Mouse (Mus musculus): ENCODE measurements around the gene Dlgap3.

The Dlgap3 gene

DNA sequence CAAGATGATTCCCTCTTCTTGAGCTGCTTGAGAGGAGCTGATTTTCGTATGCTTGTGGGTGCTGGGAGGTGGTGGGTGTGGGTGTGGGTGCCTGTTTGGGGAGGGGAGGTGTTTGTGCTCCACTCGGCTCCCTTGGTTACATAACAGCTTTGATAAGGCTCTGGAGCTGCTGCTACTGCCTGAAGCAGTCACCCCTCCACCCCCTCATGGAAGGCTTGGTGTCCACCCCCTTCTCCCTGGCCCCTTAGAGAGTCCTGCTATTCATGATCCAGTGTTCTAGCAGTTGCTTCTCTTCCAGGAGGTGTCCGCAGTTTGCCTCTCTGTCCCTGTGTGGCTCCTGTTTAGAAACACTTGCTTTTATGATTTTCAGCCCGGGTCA, 5.9 kb downstream of the Dlgap3 start:
- DNase-seq: peak; percentile 85

DNA sequence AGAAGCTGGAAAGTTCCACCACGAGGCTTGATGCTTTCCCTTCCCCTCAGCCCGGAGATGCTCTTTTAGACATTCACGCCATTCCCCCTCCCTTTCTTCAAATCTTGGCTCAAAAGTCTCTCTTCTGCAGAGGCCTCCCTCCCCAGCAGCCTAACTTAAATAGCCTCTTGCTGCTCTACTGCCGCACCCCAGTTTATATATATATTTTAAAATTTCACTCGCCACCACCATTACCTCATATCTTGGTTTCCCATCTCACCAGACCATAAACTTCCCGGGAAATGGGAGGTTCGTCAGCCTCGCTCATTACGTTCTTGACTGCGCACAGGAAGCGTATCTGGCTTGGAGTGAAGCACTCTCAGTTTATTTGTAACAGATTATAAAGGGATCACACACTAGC, 9.0 kb downstream of the Dlgap3 start:
- peak; percentile 62 for DNase-seq

DNA sequence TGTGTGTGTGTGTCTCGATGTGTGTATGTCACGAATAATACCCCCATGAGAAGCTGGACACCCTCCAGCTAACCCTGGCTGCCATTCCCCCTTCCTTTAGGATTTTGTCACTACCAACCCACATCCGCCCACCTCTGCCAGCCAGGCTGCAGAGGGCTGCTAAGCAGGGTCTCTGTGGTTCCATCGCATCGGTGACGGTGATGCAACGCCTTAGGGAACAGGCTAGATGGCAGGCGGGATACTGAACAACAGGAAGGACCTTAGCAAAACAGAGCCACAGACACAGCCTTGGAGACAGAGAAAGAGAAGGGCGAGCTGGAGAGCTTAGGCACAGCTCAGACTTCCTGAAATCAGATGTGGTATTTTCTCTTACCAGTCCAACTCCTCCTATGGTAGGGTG, 9.7 kb downstream of the Dlgap3 start:
- peak; percentile 73 for DNase-seq

DNA sequence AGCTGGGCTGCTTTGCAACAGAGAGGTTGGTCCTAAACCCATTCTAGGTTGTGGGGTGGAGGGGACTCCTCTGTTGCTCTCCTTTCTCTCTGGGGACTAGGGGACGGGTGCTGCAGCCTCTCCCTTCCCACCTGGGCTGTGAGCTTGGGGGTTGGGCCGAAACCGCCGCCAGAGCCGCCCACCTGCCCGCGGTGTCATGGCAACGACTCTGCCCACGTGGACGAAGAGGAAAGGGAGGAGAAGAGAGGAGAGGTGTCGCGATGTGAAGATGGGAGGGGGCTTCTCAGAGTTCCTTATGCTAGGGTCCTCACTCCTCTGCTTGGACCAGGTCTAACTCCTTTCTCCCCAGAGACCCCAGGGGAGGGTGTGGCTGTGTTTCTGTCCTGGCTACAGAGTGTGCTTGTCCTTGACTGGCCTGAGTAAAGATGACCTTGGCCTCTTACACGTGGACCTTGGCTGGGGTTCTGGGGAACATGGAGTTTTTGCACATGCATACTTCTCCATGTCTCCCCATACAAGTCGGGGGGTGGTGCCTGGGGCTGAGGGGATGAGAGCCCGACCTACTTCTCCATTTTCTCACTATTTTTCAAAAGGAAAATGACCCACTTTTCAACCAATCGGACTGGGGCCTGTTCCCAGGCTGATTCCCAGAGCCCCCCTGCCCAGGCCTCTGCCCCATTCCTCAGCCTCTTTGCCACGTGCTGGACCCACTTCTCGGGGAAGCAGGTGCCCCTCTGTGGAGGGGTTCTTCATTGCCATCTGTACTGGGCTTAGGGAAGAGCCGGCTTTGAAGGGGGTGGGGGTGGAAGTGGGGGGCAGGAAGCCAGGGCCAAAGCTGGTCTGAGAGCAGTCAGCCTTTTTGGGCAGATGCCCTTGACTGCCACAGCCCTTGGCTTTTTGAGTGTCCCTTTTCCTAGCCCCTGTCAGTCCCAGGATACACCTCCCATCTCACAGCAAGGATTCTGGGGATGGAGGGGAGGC, 10.8 kb downstream of the Dlgap3 start:
- peak; percentile 77 for DNase-seq

DNA sequence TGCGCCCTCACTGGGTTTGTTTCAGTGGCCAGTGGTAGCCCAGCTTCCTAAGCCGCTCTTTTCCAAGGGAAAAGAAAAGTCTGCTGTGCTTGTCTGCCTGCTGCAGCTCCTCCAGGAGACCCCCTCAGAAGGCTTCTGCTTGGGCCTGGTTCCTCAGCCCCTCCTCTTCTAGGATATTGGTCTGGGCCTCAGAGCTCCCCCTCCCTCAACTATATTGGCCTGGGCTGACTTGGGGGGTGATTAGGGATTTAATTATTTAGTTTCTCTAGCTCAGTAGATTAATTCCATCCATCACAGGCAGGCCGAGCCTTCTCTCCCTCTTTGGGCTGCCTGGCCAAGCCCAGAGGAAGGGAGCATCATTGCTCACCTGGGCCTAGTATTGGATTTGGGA, 11.4 kb downstream of the Dlgap3 start:
- peak; percentile 1 for DNase-seq

DNA sequence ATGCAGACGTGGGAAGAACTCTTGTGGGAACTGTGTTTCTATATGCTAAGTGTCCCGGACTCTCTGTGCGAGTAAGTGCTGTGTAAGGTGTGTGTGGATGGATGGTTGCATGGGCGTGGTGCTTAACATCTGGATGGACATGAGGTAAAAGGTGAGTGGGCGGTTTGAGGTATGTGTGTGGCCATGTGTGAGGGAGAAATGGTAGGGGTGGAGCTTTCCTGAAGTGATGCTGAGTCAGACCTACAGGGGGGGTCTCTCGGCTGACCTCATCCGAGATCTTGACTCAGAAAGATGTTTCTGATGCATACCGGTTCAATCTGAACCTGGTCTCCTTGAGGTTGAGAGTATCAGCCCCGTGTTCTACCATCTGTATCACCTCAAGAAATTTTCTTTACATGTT, 12.0 kb downstream of the Dlgap3 start:
- peak; percentile 0 for DNase-seq

DNA sequence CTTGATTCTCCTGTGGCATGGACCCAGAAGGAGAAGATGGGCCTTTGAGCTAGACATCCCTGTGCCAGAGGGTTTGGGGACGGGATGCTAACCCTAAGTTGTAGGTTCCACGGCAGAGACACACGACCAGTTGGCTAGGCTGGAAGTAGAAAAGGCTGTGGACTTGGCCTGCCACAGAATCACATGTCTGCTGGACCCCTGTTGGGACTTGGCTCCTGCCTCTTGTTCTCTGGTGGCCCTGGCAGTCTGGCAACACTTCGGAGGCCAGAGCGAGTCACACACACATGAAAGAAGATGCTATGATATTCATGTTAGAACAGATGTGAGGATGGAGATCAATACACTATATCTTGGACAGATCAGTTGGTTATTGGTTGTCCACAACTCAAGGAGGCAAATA, 14.9 kb downstream of the Dlgap3 start:
- no peak for DNase-seq

DNA sequence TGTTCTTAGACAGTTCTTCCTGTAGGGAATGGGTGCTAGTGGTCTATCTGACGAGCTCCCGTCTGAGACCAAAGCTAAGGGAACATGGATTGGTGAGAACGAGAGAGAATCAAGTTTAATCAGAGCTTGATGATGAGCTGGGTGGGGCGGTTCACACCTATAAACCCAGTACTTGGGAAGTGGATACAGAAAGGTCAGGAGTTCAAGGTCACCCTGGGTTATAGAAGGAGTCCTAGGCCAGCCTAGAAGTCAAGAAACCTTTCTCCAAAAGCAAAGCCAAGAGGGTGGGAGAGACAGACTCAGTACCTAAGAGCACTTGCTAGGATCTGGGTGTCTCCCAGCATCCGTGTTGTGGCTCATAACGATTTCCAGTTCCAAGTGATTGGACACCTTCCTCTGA, 21.9 kb downstream of the Dlgap3 start:
- no peak for DNase-seq

DNA sequence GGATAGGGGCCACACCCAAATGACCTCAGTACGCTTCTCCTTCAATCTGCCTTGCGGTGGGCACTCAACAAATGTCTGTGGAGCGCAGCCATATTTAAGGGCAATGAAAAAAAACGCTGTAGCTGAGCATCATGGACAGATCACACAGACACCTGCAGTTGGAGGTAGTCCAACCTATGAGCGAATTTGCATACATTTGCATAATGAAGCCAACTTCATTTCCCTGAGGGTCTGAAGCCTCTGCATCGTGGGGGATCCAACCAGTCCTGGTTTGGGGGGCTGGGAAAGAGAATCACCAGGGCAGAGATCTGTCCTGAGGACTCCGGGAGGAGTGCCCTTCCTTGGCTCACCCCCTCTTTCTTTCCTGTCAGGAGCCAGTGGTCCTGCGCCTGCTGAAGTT, 23.7 kb downstream of the Dlgap3 start:
- DNase-seq: no peak

DNA sequence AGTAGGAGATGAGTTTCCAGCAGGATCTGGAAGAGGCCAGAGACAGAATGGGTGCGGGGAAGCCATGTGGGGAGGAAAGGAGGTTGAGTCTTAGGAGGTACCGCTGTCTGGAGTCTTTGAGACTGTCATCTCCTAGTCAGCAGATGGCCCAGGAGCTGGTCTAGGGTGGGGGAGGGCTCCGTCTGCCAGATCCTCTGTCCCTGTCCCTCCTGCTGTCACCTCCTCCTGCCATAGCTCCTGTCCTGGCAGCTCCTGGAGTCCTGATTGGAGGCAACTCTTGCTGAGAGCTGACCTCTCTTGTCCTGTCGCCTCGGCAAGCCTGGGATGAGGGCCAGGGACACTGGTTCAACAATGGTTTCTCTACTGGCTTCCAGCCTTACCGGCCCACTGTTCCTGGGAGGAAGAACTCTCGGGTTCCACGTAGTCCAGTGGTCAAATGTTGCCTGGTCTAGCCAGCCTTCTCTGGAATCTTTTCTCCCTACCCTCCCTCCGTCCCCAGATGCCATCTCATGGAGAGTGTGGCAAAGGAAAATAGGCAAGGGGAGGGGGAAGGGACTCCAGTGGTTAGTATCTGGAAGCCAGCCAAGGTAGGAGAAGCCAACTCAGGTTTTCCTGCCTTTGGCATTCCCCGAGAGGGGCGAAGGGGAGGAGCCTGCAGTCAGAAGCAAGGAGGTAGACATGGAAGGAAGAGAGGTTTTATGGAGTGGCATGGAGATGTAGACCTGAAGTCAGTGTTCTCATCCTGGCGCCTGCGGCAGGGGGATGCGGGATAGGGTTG, 24.6 kb downstream of the Dlgap3 start:
- no peak for DNase-seq

DNA sequence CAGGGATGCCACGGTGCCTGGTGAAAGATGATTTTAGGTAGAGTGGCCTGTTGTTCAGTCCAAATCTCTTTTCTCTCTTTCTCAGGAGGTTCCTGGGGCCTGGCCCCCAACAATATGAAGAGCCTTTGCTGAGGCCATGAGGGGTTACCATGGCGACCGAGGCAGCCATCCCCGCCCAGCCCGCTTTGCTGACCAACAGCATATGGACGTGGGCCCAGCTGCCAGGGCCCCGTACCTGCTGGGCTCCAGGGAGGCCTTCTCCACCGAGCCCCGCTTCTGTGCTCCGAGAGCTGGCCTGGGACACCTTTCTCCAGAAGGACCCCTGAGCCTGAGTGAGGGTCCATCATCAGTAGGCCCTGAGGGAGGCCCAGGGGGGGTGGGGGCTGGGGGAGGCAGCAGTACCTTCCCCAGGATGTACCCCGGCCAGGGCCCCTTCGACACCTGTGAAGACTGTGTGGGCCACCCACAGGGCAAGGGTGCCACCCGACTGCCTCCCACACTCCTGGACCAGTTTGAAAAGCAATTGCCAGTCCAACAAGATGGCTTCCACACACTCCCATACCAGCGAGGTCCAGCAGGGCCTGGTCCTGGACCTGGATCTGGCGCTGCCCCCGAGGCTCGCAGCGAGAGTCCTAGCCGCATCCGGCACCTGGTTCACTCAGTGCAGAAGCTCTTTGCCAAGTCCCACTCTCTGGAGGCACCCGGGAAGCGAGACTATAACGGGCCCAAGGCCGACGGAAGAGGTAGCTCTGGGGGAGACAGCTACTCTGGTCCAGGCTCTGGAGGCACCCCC, 25.7 kb downstream of the Dlgap3 start:
- DNase-seq: no peak

DNA sequence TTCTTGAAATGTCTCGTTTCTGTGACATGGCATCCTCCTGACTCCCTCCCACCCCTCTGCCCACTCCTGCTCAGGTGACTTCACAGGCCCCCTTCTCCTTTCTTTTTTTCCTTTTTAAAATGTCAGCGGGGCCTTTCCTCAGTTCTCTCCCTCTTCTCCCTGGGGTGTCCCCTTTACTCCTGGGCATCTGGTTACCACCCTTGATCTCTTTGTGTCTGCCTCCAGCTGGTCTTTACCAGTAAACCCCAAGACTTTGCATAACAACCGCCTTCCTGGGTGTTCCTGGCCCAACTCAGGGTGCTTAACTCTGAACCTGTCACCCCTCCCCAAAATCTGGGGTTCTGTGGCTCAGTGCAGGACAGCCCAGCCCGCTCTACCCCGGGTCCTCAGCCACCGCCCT, 29.6 kb downstream of the Dlgap3 start:
- no peak for DNase-seq

DNA sequence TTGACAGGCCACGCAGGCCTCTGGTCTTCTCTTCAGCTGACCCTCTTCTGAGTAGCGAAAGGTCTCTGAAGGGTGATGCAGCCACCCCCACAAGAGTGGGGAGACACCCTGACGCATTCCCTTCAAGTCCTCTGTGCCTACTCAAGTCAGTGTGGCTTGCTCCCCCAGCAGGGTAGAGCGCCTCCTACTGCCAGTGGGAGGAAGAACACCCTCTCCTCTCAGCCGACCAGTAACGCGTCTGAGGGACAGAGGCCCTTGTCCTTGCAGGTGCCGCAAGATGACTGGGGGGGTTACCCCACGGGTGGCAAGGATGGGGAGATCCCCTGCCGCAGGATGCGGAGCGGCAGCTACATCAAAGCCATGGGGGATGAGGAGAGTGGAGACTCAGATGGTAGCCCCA, 30.4 kb downstream of the Dlgap3 start:
- no peak for DNase-seq

DNA sequence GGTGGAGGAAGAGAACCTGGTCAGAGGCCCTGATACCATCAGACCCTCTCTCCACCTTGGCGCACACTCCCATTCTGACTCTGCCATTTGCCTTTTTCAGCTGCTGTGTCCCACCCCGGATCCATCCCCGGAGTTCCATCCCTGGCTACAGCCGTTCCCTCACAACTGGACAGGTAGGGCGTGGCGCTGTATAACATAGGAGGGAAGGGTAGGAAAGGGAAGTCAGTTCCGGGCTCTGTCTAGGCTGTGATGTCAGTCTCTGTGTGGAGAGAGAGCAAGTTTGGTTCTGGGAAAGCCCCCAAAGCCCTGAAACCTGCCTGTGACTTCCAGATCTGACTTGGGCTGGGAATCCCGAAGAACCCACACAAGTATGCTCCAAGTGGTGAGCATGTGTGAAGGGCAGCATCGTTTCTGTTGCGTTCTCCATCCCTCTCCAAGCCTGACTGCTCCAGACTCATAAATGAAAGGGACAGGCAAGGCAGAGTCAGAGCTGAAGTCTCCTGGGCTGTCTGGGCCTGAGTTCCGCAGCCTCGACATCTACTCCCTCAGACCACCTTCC, 31.2 kb downstream of the Dlgap3 start:
- DNase-seq: no peak

DNA sequence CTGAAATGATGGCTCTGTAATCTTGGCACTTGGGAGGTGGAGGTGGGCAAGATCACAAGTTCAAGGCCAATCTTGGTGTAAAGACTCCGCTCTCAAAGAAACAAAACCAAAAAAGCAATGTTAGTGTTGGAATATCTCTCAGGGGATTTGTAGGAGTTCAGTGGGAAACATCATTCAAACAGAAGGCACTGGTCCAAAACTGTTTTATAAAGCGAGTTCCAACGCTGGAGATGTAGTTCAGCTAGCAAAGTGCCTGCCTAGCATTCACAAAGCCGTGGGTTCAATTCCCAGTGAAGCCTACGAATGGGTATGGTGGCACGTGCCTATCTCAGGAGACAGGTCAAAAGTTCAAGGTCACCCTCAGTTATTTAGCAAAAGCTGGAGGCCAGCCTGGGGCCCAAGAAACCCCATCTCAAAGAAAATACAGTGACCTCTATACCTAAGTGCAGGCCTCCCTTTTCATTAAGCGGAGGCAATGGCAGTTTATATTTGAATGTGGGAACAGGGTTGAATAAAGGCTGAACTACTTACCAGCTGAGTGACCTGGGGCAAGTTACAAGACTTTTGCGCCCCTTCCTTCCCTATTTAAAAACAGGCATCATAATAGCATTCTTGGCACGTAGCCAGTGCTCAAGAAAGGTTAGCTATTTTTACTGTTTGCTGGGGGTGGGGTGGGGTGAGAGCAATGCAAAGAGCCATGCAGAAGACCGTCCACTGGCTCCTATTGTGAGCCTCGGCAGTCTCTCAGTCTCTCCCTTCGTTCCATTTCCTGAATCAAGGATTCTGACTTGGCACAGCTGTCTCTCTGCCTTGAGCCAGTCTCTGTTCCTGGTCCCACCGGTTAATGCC, 32.0 kb downstream of the Dlgap3 start:
- DNase-seq: no peak

DNA sequence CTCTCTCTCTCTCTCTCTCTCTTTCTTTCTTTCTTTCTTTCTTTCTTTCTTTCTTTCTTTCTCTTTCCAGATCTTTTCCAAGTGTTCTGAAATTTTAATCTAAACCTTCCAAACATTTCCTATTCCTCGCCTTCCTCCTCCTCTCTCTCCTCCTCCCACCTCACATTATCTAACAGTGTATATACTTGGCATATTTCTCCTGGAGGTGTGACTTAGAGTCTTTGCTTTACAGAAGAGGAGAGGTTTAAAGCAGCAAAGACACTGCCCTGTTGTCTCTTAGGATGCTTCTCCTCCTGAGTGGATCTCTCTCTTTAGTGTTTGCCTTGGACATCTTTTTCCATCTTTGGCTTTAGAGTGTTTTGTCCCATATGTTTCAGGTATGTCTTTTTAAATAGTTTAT, 34.1 kb downstream of the Dlgap3 start:
- no peak for DNase-seq

DNA sequence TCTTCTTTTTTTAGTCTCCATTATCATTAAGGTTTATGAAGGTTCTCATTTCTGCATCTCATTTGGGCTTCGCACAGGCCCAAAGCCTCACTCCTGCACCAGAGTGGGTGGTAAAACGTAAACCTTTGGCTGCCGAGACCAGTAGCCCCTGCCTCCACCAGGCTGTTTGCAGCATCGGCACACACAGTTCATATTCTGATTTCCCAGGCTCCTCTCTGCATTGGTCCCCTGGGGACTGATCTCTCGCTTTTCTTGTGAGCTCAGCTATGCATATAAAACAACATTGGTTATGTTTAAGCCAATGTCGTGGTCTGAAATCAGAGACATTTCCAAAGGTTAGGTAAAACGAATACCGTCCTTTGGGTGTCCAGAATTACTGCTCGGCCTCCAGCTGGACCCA, 42.3 kb downstream of the Dlgap3 start:
- DNase-seq: no peak

DNA sequence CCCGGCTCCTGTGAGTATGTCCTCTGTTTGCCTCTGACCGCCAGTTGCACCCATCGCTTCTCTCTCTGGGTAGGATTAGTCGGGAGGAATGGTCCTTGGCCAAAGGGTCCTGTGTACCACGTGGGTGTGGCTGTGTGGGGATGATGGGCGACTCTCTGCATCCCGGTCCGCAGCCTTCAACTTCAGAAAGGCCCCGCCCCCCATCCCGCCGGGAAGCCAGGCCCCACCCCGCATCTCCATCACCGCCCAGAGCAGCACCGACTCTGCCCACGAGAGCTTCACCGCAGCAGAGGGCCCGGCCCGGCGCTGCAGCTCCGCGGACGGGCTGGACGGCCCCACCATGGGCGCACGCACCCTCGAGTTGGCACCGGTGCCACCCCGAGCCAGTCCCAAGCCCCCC, 45.5 kb downstream of the Dlgap3 start:
- DNase-seq: no peak

DNA sequence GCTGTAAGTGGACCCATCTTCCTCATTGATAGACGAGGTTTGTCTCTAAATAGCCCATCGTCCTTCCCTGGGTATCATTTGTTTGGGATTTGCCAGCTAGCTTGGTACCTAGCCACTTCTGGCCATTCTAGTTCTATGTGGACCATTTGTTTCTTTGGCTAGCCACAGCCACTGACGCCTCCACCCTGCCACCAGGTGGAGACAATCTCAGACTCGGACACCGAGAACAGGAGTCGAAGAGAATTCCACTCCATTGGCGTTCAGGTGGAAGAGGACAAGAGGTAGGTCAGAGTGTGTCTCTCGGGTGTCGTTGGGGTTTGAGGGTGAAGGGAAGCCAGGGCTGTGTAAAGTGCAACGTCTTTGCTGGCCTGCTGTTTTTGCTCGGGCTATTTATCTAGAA, 46.1 kb downstream of the Dlgap3 start:
- DNase-seq: no peak

DNA sequence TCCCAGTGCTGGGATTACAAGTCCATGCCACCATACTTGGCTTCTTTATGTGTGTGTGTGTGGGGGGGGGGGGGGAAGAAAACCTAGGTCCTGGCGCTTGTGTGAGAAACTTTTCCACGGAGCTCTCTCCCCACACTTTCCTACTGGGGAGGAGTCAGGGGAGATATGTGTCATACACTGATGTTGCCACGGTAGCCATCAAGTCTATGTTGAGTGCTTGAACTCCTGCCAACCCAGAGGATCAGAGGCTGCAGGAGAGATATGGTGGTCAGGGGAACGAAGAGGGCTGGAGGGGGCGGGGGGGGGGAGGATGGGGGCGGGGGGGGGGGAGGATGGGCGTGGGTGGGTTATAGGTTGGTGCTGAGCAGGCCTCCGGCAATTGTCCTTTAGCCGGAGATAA, 46.8 kb downstream of the Dlgap3 start:
- DNase-seq: no peak

DNA sequence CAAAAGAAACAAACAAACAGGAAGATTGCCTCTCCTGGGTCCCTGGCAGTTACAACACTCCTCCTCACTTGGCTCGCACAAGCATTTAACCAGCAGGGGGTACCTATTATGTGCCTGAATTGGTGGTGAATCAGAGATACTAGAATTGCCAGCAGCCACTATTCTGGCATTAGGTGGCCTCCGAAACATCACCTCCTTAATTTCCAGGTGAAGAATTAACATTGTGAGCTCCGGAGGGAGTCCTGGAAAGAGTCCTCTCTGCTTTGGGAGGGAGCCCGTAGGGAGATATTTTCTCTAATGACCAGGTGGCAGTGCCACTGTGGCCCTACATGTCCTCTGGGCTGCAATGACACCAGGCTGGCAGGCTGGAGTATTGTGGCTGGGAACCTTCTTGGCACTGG, 47.2 kb downstream of the Dlgap3 start:
- DNase-seq: no peak

DNA sequence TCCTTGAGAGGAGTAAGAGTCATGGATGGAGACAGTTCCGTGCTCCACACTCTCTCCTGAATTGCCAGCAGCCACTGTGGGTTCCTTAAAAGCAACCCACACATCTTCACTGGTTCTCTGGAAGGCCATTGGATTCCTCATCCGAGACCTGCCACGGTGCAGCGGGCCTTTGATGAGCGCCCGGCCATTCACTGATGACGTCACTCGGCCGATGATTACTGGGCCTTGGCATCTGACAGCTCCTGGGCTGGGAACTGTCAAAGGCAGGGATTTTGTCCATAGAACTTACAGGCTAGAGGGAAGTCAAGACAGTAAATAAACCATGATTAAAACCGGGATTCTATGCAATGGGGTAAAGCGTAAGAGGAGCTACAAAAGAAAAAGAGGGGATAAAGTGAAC, 48.0 kb downstream of the Dlgap3 start:
- DNase-seq: no peak

Measured in right cerebral cortex, adult 18-20 months (tissue).